Mouse (Mus musculus) CH12.LX (cell line): ENCODE data around the gene Gpr143.

Experiments used
- CTCF ChIP-seq, 2 experiments: IDR thresholded peaks in 1 of 2; conservative IDR thresholded peaks in 1 of 2; 2 replicates each; pipeline ENCODE4 v1.5.1; 2011 to 2012; ENCODE audit warnings: low read depth in 2 of 2, low read length in 2 of 2, improper control_type of control experiment in 1 of 2, inconsistent platforms in 1 of 2, mild to moderate bottlenecking in 1 of 2, moderate library complexity in 1 of 2
- ELF1 ChIP-seq: IDR thresholded peaks from 2 replicates; pipeline ENCODE4 v1.6.1; 2014; ENCODE audit warnings: low read depth, mild to moderate bottlenecking, inconsistent platforms, low read length, improper control_type of control experiment
- MXI1 ChIP-seq: IDR thresholded peaks from 2 replicates; pipeline ENCODE4 v1.6.1; 2011; ENCODE audit warnings: mild to moderate bottlenecking, low read depth, low read length, improper control_type of control experiment
- POLR2A ChIP-seq: IDR thresholded peaks from 2 replicates; pipeline ENCODE4 v1.6.1; 2011; ENCODE audit warnings: low read depth, mild to moderate bottlenecking, improper control_type of control experiment, low read length
- SIN3A ChIP-seq: IDR thresholded peaks from 2 replicates; pipeline ENCODE4 v1.6.1; 2012; ENCODE audit warnings: low read length, improper control_type of control experiment, inconsistent platforms
- ZNF384 ChIP-seq: IDR thresholded peaks from 2 replicates; pipeline ENCODE4 v1.6.1; 2012; ENCODE audit warnings: low read depth, low read length, improper control_type of control experiment, inconsistent platforms

DNA sequence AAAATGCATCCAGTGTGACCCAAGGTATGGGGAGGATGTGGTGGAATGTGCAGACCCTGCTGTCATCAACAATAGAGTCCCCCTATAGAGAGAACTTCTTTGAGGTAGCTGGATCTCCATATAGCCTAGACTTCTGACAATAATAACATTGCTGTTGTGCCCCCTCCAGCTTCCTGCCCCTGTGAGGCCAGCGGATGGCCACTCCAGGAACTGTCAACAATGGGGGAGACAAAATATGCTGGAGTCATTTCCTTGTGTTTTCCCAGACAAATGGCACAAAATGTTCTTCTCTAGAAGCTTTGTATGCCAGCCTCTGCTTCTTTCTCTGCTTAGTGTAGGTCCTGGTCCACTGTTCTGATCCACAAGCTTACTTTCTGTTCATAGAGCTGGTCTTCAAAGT lies 6.4 kb downstream of the Gpr143 start:
- TF ChIP-seq CTCF (conservative IDR thresholded peaks at IDR 0.05 in 1 of 2, IDR thresholded peaks at IDR 0.05 in 1 of 2; ENCODE audit: low read depth in 2 of 2, low read length in 2 of 2): no peak
- TF ChIP-seq ELF1: no peak
- no peak for TF ChIP-seq ZNF384
- no peak for TF ChIP-seq POLR2A
- TF ChIP-seq MXI1: no peak
- TF ChIP-seq SIN3A: no peak
